Mouse (Mus musculus) lung, adult 18-20 months (tissue): ENCODE data around the gene Myo1b.

Source experiments
- DNase-seq, 2 experiments: peaks; one replicate each; pipeline ENCODE4 v3.0.0; 2022; ENCODE audit warnings: mixed read lengths in 2 of 2

Gene Myo1b

GRCm38 (mm10) chr1:51915576-51916156 lies at the start of gene Myo1b:
Gene Myo1b, minus strand, starts transcription at chr1:51916071.
- DNase-seq, result peak; percentile 79 to 86

GRCm38 (mm10) chr1:51964647-51965046 lies 48.8 kb upstream of the Myo1b start:
- DNase-seq, result no peak

- DNase-seq, result no peak
These were observed 31.2 kb upstream of the Myo1b start for GRCm38 (mm10) chr1:51947116-51947515.

- peak; percentile 37 to 66 for DNase-seq
These were observed 28.9 kb upstream of the Myo1b start for GRCm38 (mm10) chr1:51944755-51945154.

GRCm38 (mm10) chr1:51938357-51938756 lies 22.5 kb upstream of the Myo1b start:
- DNase-seq, result no peak

DNA sequence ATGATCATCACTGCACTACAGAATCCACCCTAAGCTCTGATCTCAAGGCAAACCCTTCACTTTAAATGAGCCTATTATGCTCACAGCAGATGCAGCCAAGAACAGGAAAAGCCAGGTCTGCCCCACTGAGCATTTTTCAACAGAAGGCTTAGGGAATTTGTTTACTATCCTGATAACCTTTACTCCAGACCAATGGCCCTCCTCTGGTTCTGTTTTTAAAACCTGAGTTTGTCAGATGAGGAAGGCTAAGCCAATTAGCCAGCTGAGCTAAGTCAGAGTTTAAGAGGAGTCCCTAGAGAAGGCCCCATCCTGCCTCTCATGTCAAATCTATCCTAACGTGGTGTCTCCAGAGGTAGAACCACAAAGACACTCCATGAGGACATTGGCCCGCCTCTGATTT lies 19.1 kb upstream of the Myo1b start:
- no peak for DNase-seq

DNA sequence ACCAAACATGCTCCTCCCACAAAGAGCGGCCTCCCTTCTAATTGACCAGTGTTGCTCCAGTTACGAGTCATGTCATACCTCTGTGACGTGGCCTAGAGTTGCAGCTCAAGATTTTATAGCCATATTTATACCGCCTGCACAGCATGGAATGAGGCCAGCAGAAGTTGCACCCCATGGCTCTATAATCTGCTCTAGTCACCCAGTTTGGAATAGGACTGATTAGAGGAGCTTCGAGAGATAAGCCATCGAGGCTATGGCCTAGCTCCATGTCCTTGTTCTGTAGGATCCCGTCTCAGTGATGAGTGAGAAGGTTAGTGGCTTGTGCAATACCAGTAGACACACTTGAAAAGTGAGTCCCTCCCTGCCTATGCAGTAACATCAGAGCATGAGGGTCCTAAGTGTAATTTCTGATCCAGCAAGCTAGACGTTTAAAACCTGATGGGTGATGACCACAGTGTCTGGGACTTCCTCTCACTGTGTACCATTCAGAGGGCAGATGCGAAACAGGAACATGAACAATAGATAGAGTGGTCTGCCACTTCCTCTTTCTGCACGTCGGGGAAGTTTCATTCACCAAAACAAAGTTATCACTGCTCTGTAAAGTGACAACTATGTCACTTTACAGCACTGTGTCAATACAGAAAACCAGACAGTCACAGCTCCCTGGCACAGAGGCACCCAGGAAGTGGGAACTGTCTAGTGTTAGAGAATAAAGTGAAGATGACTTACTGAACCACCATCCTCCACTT lies 18.5 kb upstream of the Myo1b start:
- peak in 1 of 2 experiments; percentile 5 for DNase-seq

DNA sequence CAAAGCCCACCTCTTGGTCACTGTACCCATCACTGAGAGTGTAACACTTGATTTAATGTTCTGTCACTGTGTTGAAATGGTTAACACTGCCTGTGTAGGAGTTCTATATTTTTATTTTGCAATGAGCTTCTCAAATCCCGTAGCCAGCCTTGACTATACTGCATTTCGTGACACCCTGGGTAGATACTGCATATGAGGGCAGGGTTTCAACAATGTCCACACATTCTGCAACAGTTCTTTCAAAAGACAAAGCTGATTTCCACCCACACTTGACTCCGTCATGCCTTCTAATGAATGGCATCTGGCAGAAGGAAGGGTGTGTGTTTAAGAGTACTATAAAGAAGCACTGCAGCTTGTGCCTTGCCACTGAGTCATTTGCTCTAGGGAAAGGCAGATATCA lies 17.0 kb upstream of the Myo1b start:
- no peak for DNase-seq

DNA sequence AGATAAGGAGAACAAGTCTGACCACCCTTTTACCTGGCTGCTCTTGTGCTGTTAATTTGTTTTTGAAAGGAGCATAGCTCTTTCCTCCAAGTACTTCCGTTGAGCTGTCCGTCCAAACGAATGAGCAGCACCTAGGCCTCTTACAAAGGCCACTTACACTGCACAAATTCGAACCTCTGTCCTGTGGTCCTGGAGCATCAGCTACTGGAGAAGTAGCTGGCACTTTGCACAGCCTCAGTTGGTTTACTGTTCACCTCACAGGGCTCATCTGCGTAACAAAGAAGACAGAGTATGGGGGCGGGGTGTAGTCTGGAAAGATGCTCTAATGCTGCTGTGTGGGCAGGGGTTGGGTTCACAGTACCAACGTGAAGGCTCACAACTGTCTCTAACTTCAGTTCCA lies 15.7 kb upstream of the Myo1b start:
- no peak for DNase-seq

- DNase-seq, result no peak
These were observed 14.7 kb upstream of the Myo1b start for GRCm38 (mm10) chr1:51930584-51930983.

DNA sequence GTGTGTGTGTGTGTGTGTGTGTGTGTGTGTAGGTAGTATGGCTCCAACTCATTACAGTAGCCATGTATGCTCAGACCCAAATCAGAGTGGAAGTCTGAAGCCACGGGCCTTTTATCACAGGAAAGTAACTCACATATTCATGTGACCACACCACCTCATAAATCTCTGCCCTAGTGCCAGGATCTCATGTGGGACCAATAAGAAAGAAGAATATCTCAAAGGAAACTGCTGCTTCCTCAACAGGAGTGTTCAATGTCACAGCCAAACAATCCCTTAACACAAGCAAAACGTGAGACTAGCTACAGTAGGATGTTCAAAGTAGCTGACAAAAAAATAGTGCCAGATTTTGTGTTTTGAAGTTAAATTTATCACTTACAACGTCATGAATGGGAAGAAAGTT lies 13.7 kb upstream of the Myo1b start:
- no peak for DNase-seq

- DNase-seq, result peak in 1 of 2 experiments; percentile 15
These were observed 6.9 kb upstream of the Myo1b start for GRCm38 (mm10) chr1:51922820-51923219.

DNA sequence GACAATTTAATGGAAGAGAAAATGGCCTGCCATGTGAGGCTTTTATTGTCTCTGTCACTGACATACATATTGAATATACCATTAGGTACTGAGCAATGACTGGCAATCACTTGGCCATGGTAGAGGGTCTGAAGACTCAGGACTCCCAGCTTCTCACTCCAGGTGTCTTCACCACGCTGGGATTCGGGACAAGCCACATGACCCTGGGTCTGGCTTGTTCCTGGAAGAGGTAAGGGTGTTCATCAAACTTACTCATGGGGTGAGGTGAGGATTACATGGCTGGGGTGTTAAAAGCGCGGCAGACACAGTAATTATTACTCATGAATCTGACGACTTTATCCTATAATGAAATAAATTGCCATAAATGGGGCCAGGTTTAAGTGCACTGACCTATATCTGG lies 405 bp upstream of the Myo1b start:
- DNase-seq, result no peak

- peak; percentile 77 to 85 for DNase-seq
These were observed 758 bp downstream of the Myo1b start for GRCm38 (mm10) chr1:51915051-51915575.

- peak in 1 of 2 experiments; percentile 53 for DNase-seq
These were observed 1.8 kb downstream of the Myo1b start for GRCm38 (mm10) chr1:51914095-51914494.

- DNase-seq, result peak in 1 of 2 experiments; percentile 31
These were observed 2.6 kb downstream of the Myo1b start for GRCm38 (mm10) chr1:51913071-51913814.

- peak in 1 of 2 experiments; percentile 19 for DNase-seq
These were observed 4.5 kb downstream of the Myo1b start for GRCm38 (mm10) chr1:51911331-51911730.

DNA sequence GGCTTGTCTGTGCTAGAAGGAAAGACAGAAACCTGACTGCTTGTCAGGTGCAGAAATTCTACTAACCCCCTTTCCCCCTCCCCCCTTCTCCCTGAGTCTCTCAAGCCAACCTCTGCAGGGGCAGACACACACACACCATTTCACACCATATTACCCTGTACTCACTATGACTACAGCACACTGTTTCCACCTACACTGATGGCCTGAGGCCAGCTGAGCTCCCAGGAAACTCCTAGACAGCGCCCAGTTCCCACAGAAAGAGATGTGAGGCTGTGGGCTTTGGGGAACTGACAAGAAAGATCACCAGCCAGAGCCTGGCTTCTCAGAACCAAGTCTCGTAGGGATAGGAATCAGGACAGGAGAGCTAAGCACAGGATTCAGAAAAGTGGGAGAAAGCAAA lies 6.7 kb downstream of the Myo1b start:
- no peak for DNase-seq

GRCm38 (mm10) chr1:51907821-51908220 lies 8.1 kb downstream of the Myo1b start:
- no peak for DNase-seq

GRCm38 (mm10) chr1:51906206-51906906 lies 9.5 kb downstream of the Myo1b start:
- DNase-seq, result no peak

GRCm38 (mm10) chr1:51905073-51905472 lies 10.8 kb downstream of the Myo1b start:
- DNase-seq, result no peak

- DNase-seq, result no peak
These were observed 18.7 kb downstream of the Myo1b start for GRCm38 (mm10) chr1:51897160-51897572.

GRCm38 (mm10) chr1:51895961-51896360 lies 19.9 kb downstream of the Myo1b start:
- peak in 1 of 2 experiments; percentile 29 for DNase-seq
